Mouse (Mus musculus) liver, embryonic 18 days (tissue): Measurements from ENCODE around the gene Clrn1. TPM values are rescaled to one million over a fixed set of nuclear protein-coding genes. Genes with fewer than 3 reads are reported as not detected.

Experiments
- polyA plus RNA-seq: library from polyadenylated mRNA; depleted of rRNA; stranded (reverse); fragments of >200 nt; gene quantifications from 2 replicates; pipeline ENCODE4 v1.2.3, GENCODE M21; 2012; rRNA removed

The Clrn1 gene
- polyA plus RNA-seq, result not detected in 2 replicates

DNA sequence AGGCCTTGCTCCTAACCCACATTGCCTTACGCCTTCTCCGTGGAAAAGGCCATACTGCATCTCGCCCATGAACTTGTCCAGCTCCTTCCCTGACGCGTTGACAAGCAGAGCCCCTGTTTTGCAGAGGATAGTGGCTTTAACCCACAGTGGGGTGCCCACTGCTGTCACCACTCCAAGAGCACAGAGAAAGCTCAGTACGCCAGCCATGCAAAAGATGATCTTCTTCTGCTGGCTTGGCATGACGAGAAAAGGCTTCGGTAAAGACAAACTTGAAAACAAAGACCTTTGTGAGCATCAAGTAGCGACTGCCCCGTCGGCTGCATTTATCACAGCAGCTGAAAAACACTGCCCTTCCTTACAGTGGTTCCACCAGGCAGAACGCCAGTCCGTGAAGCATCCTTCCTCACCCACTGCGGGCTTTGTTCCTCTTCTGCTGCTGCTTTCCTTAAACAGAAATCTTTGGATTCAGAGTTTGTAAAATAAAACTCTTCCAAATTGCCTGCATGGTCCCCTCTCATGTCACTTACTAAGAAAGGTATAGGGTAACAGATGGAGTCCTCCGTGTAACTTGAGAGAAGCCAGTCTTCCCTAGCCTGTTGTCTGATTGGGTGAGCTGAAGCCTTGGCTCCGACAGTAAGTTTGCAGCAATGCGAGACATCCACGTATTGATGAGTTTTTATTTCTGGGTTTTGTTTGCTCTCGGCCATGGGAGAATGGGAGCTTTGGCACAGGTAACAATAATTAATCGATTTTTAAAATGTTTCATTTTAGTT is at the start of gene Clrn1:
Clrn1 (minus strand) TSS at position 540 of the 773 bp plus-strand sequence.

DNA sequence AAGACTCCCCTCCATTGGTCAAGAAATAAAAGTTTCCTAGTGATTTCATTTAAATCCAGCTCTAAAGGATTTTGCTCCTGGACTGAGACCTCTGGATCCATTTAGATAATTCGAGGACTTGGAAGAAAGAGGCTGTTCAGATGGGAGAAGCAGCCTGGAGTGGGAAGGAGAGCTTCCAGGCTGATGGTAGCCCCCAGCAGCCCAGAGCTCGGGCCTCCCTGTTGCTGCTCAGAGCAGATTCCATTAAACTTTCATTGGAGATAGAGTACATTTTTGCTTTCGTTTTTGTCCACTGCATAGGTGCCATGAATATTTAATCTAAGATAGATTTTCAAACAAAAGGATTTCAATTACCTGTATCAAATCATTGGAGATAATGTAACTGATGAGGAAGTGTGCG is 62.9 kb downstream of the Clrn1 start, which contains the start of gene Mindy4b-ps:
Mindy4b-ps (minus strand) TSS at position 101 of the 400 bp plus-strand sequence.

Other genes with a start within 250 kb of the Clrn1 start
- 0.01 and 0.02 TPM in 2 replicates for gene Erich6, start 248.1 kb downstream of the Clrn1 start, polyA plus RNA-seq
- 10.3 and 11.3 TPM in 2 replicates for gene Siah2, start 192.9 kb downstream of the Clrn1 start, polyA plus RNA-seq
- gene Mindy4b-ps, start 63.0 kb downstream of the Clrn1 start, polyA plus RNA-seq, result not detected in 2 replicates
- gene Med12l, start 120.5 kb upstream of the Clrn1 start, polyA plus RNA-seq, result 1.1 TPM in 2 replicates
- 0.55 and 0.89 TPM in 2 replicates for gene Gpr171, start 216.5 kb upstream of the Clrn1 start, polyA plus RNA-seq